Mouse (Mus musculus) olfactory bulb, adult 2 months (tissue): ENCODE data around the gene Mad2l1bp. TPM values are rescaled to one million over a fixed set of nuclear protein-coding genes. Genes with fewer than 3 reads are reported as not detected.
A peak's percentile ranks its signal among the peaks of the same experiment; 100 is the strongest.

Experiments used
- H3K27ac ChIP-seq: fragments of 200-500 bp; 2 replicates; pipeline ENCODE4 v1.5.1; 2012; ENCODE audit warnings: low read depth, low read length; ENCODE audit not compliant: insufficient read depth
- H3K4me1 ChIP-seq: fragments of 200-500 bp; 2 replicates; pipeline ENCODE4 v1.6.1; 2012; ENCODE audit warnings: low read length; ENCODE audit not compliant: control insufficient read depth, insufficient read depth
- H3K4me3 ChIP-seq: fragments of 200-500 bp; 2 replicates; pipeline ENCODE4 v1.5.1; 2012; ENCODE audit warnings: mild to moderate bottlenecking, low read depth, low read length, moderate library complexity; ENCODE audit not compliant: insufficient read depth
- CTCF ChIP-seq: fragments of 200-500 bp; IDR thresholded peaks from 2 replicates; pipeline ENCODE4 v1.5.1; 2012; ENCODE audit warnings: low read depth, mild to moderate bottlenecking, low read length, moderate library complexity; ENCODE audit not compliant: insufficient read depth
- POLR2A ChIP-seq: fragments of 200-500 bp; IDR thresholded peaks from 2 replicates; pipeline ENCODE4 v1.6.1; 2012; ENCODE audit warnings: mild to moderate bottlenecking, low read depth, low read length, moderate library complexity; ENCODE audit not compliant: insufficient read depth
- WGBS: fragments of 180-500 bp; shearing (Covaris S2); methylation state at CpG from one replicate; pipeline ENCODE4 v1.1.7; 2018; 5-methylcytosine and 5-hydroxymethylcytosine counted together
- polyA plus RNA-seq: library from polyadenylated mRNA; stranded (reverse); fragments of >200 nt; gene quantifications from 2 replicates; pipeline ENCODE4 v1.2.4, GENCODE M21; 2012; ENCODE audit warnings: low replicate concordance; ENCODE audit not compliant: missing spikeins, insufficient read depth, insufficient read length

The Mad2l1bp gene
- polyA plus RNA-seq, 1 experiment = not detected

GRCm38 (mm10) chr17:46166270-46166669, 12.9 kb upstream of the Mad2l1bp start:
- 70% methylated on average over 5 of the region's 5 CpGs for WGBS
- no peak overlapping the region for H3K4me3 ChIP-seq
- H3K4me1 ChIP-seq = peaks cover 12% of the 10 kb centered on the region
- TF ChIP-seq POLR2A (no peak), CTCF (no peak)
- H3K27ac ChIP-seq = no peak overlapping the region

GRCm38 (mm10) chr17:46165460-46165859, 12.1 kb upstream of the Mad2l1bp start:
- WGBS = 89% methylated on average over 12 of the region's 12 CpGs
- H3K4me1 ChIP-seq = peaks cover 12% of the 10 kb centered on the region
- no peak for TF ChIP-seq POLR2A
- TF ChIP-seq CTCF = no peak
- H3K27ac ChIP-seq = no peak overlapping the region
- H3K4me3 ChIP-seq = no peak overlapping the region

GRCm38 (mm10) chr17:46164791-46165190, 11.4 kb upstream of the Mad2l1bp start:
- Histone ChIP-seq H3K4me1 (peaks cover 12% of the 10 kb centered on the region), H3K27ac (no peak overlapping the region), H3K4me3 (no peak overlapping the region)
- TF ChIP-seq CTCF (no peak), POLR2A (no peak)
- WGBS = 93% methylated on average over 10 of the region's 10 CpGs

- 94% methylated on average over 8 of the region's 8 CpGs for WGBS
- Histone ChIP-seq H3K27ac (no peak overlapping the region), H3K4me3 (no peak overlapping the region), H3K4me1 (peaks cover 12% of the 10 kb centered on the region)
- no peak for TF ChIP-seq CTCF
- no peak for TF ChIP-seq POLR2A
Observed at GRCm38 (mm10) chr17:46164301-46164700, 10.9 kb upstream of the Mad2l1bp start.

- Histone ChIP-seq H3K4me3 (no peak overlapping the region), H3K4me1 (peaks cover 12% of the 10 kb centered on the region), H3K27ac (no peak overlapping the region)
- WGBS = 78% methylated on average over 9 of the region's 9 CpGs
- TF ChIP-seq POLR2A (no peak), CTCF (no peak)
Observed at GRCm38 (mm10) chr17:46162951-46163421, 9.6 kb upstream of the Mad2l1bp start.

- Histone ChIP-seq H3K27ac (no peak overlapping the region), H3K4me1 (peaks cover 12% of the 10 kb centered on the region), H3K4me3 (no peak overlapping the region)
- WGBS = 91% methylated on average over 7 of the region's 7 CpGs
- no peak for TF ChIP-seq CTCF
- TF ChIP-seq POLR2A = no peak
Observed at GRCm38 (mm10) chr17:46162551-46162950, 9.2 kb upstream of the Mad2l1bp start.

- peaks cover 12% of the 10 kb centered on the region for H3K4me1 ChIP-seq
- WGBS = 47% methylated on average over 9 of the region's 9 CpGs
- no peak overlapping the region for H3K27ac ChIP-seq
- TF ChIP-seq CTCF (no peak), POLR2A (no peak)
- peak overlapping the region; percentile 74 for H3K4me3 ChIP-seq
Observed at GRCm38 (mm10) chr17:46161710-46162109, 8.4 kb upstream of the Mad2l1bp start.

GRCm38 (mm10) chr17:46161179-46161578, 7.8 kb upstream of the Mad2l1bp start:
- Histone ChIP-seq H3K27ac (no peak overlapping the region), H3K4me3 (peak overlapping the region; percentile 74), H3K4me1 (peaks cover 12% of the 10 kb centered on the region)
- WGBS = 0% methylated on average over 19 of the region's 19 CpGs
- TF ChIP-seq CTCF (no peak), POLR2A (no peak)

- peak within 1 kb of the TSS; percentile 74 for H3K4me3 ChIP-seq
- 0% methylated on average over 23 of the region's 23 CpGs for WGBS
- peaks cover 12% of the 10 kb centered on the region for H3K4me1 ChIP-seq
- H3K27ac ChIP-seq = peak within 1 kb of the TSS; percentile 74
- TF ChIP-seq CTCF (no peak), POLR2A (no peak)
Observed at GRCm38 (mm10) chr17:46160686-46161085, 7.3 kb upstream of the Mad2l1bp start, which contains the start of gene Gtpbp2. Gene Gtpbp2, plus strand, starts transcription at chr17:46161032.
